Mouse (Mus musculus) MEL (cell line): ENCODE results near the gene Derl3.

Experiments used
- BHLHE40 ChIP-seq: IDR thresholded peaks from 2 replicates; pipeline ENCODE4 v1.6.1; 2012; ENCODE audit warnings: low read depth, mild to moderate bottlenecking, inconsistent platforms, low read length, improper control_type of control experiment, borderline replicate concordance
- CHD2 ChIP-seq: IDR thresholded peaks from 2 replicates; pipeline ENCODE4 v1.6.1; 2011; ENCODE audit warnings: low read length, improper control_type of control experiment
- CTCF ChIP-seq, 3 experiments: IDR thresholded peaks in 2 of 3; conservative IDR thresholded peaks in 1 of 3; 2 replicates each; pipeline ENCODE4 v1.5.1; 2011 to 2012; ENCODE audit warnings: low read length in 3 of 3, low read depth in 2 of 3, mild to moderate bottlenecking in 2 of 3, improper control_type of control experiment in 1 of 3, inconsistent platforms in 1 of 3, mixed read lengths in 1 of 3, moderate library complexity in 1 of 3; ENCODE audit not compliant: control insufficient read depth in 1 of 3, insufficient read depth in 1 of 3, poor library complexity in 1 of 3, severe bottlenecking in 1 of 3
- E2F4 ChIP-seq: IDR thresholded peaks from 2 replicates; pipeline ENCODE4 v1.6.1; 2011; ENCODE audit warnings: low read depth, low read length, improper control_type of control experiment, borderline replicate concordance
- ELF1 ChIP-seq: IDR thresholded peaks from 2 replicates; pipeline ENCODE4 v1.6.1; 2014; ENCODE audit warnings: low read depth, mild to moderate bottlenecking, inconsistent platforms, low read length, improper control_type of control experiment, moderate library complexity
- EP300 ChIP-seq, 2 experiments: IDR thresholded peaks; 2 replicates each; pipeline ENCODE4 v1.6.1; 2011; ENCODE audit warnings: improper control_type of control experiment in 2 of 2, low read length in 2 of 2, low read depth in 1 of 2, mild to moderate bottlenecking in 1 of 2
- GATA1 ChIP-seq: IDR thresholded peaks from 2 replicates; pipeline ENCODE4 v1.6.1; 2011; ENCODE audit warnings: low read depth, low read length, improper control_type of control experiment
- MXI1 ChIP-seq: IDR thresholded peaks from 2 replicates; pipeline ENCODE4 v1.6.1; 2011; ENCODE audit warnings: mild to moderate bottlenecking, low read depth, low read length, improper control_type of control experiment
- NRF1 ChIP-seq: IDR thresholded peaks from 2 replicates; pipeline ENCODE4 v1.6.1; 2014; ENCODE audit warnings: low read depth, mild to moderate bottlenecking, inconsistent platforms, low read length, improper control_type of control experiment, moderate library complexity; ENCODE audit not compliant: poor library complexity, insufficient read depth, severe bottlenecking
- POLR2A ChIP-seq, 2 experiments: IDR thresholded peaks; 2 replicates each; pipeline ENCODE4 v1.6.1; 2011 to 2012; ENCODE audit warnings: low read length in 2 of 2, mild to moderate bottlenecking in 2 of 2, control low read depth in 1 of 2, improper control_type of control experiment in 1 of 2, low read depth in 1 of 2, moderate library complexity in 1 of 2; ENCODE audit not compliant: control insufficient read depth in 1 of 2, insufficient read depth in 1 of 2, poor library complexity in 1 of 2
- POLR2AphosphoS2 ChIP-seq: IDR thresholded peaks from 2 replicates; pipeline ENCODE4 v1.6.1; 2011; ENCODE audit warnings: low read length, improper control_type of control experiment
- SIN3A ChIP-seq: IDR thresholded peaks from 2 replicates; pipeline ENCODE4 v1.6.1; 2012; ENCODE audit warnings: low read length, improper control_type of control experiment, inconsistent platforms
- TAL1 ChIP-seq: IDR thresholded peaks from 2 replicates; pipeline ENCODE4 v1.6.1; 2012; ENCODE audit warnings: mild to moderate bottlenecking, inconsistent platforms, low read length, moderate library complexity, mixed read lengths
- UBTF ChIP-seq: IDR thresholded peaks from 2 replicates; pipeline ENCODE4 v1.6.1; 2012; ENCODE audit warnings: low read depth, mild to moderate bottlenecking, inconsistent platforms, low read length, improper control_type of control experiment, moderate library complexity, borderline replicate concordance; ENCODE audit not compliant: insufficient read depth

DNA sequence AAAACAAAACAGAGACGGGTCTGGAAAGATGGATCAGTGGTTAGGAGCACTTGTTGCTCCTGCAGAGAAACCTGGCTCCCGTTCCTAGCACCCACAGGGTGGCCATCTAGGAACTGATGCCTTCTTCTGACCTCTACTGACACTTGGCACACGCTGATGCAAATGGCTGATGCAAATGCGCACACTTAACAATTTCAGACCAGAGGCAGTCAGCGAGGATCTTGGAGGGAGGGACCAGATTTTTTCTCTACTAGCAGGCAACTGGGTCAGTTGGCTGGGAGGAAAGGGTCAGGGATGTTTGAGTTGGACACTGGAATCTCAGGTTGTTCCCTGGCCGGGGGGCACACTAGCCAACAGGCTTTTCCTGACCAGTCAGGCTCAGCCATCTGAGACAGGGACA is 39.7 kb downstream of the Derl3 start, which contains the start of gene Chchd10:
- TF ChIP-seq CHD2 (no peak), CTCF (IDR thresholded peaks at IDR 0.05 in 2 of 3, conservative IDR thresholded peaks at IDR 0.05 in 1 of 3; ENCODE audit: control insufficient read depth in 1 of 3, insufficient read depth in 1 of 3, low read depth in 2 of 3, low read length in 3 of 3, poor library complexity in 1 of 3, severe bottlenecking in 1 of 3) (no peak), NRF1 (no peak), SIN3A (no peak), GATA1 (no peak), POLR2A (IDR thresholded peaks at IDR 0.05; ENCODE audit: control insufficient read depth in 1 of 2, insufficient read depth in 1 of 2, low read depth in 1 of 2, low read length in 2 of 2, poor library complexity in 1 of 2) (no peak), E2F4 (no peak), BHLHE40 (no peak), MXI1 (no peak), ELF1 (no peak), TAL1 (no peak), EP300 (IDR thresholded peaks at IDR 0.05; ENCODE audit: low read depth in 1 of 2, low read length in 2 of 2) (no peak), UBTF (no peak), POLR2AphosphoS2 (no peak)
